Mouse (Mus musculus) neural tube, embryonic 12.5 days (tissue): Measurements from ENCODE around the gene Ado. TPM values are rescaled to one million over a fixed set of nuclear protein-coding genes. Genes with fewer than 3 reads are reported as not detected.

Experiments used
- ATAC-seq: fragments of 200-750 bp; cut with Nextera tagmentation; 2 replicates; pipeline ENCODE4 v1.8.0; 2017; ENCODE audit warnings: low read depth, mild to moderate bottlenecking, moderate TSS enrichment, moderate library complexity; ENCODE audit not compliant: low FRiP score
- H3K27ac ChIP-seq: fragments of 300-500 bp; sonication (generic); 2 replicates; pipeline ENCODE4 v1.5.1; 2016
- H3K27me3 ChIP-seq: fragments of 300-500 bp; sonication (generic); replicated peaks from 2 replicates; pipeline ENCODE4 v1.6.1; 2016; ENCODE audit warnings: mild to moderate bottlenecking
- H3K36me3 ChIP-seq: fragments of 300-500 bp; sonication (generic); 2 replicates; pipeline ENCODE4 v1.6.1; 2016; ENCODE audit warnings: mild to moderate bottlenecking
- H3K4me1 ChIP-seq: fragments of 300-500 bp; sonication (generic); 2 replicates; pipeline ENCODE4 v1.6.1; 2016
- H3K4me2 ChIP-seq: fragments of 300-500 bp; sonication (generic); replicated peaks from 2 replicates; pipeline ENCODE4 v1.6.1; 2016; ENCODE audit warnings: mild to moderate bottlenecking
- H3K4me3 ChIP-seq: fragments of 300-500 bp; sonication (generic); 2 replicates; pipeline ENCODE4 v1.5.1; 2016
- H3K9ac ChIP-seq: fragments of 300-500 bp; sonication (generic); 2 replicates; pipeline ENCODE4 v1.6.1; 2016; ENCODE audit warnings: mild to moderate bottlenecking
- H3K9me3 ChIP-seq: fragments of 300-500 bp; sonication (generic); 2 replicates; pipeline ENCODE4 v1.6.1; 2016; ENCODE audit warnings: mild to moderate bottlenecking
- WGBS: fragments of 180-500 bp; shearing (Covaris S2); methylation state at CpG from one replicate; pipeline ENCODE4 v1.1.7; 2016; 5-methylcytosine and 5-hydroxymethylcytosine counted together
- polyA plus RNA-seq: library from polyadenylated mRNA; unstranded; fragments of >200 nt; fragmentation: Nextera tagmentation; extraction: Ambion mirVana; gene quantifications from 2 replicates; pipeline ENCODE4 v1.2.1, GENCODE M21; 2016

The Ado gene
- polyA plus RNA-seq, 1 experiment from 2014 or later = 78.0 TPM

DNA sequence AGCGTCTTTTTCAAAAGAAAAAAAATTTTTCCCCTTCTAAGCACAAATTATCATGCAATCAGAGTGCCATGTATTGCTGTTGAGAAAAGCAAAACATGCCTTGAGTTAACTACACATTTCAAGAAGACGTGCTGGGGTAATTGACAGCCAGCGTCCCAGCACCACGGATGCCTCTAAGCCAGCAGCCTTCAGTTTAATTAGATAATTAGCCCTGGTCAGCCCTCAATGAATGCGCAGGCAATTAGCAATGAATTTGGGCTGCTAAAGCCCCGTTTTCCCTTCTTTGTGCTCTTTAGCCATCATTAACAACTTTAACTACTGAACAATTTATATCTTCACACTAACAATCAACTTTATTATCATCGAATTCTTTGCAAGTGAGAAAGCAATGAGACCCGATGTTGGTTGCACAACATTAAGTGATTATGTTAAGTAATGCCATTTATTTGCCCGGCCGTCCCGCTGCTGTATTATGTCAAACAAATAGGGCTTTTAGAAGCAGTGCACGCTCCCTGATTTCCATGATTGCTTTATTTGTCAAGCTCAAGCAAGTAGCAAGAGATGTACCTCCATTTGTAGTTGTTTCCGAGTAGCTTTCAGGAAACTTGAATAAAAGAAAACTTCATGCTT is 11.1 kb upstream of the Ado start:
- no peak overlapping the region for H3K4me3 ChIP-seq
- peak; percentile 74 for ATAC-seq
- no peaks in the 10 kb centered on the region for H3K4me1 ChIP-seq
- no peak overlapping the region for H3K27ac ChIP-seq
- no peak overlapping the region for H3K4me2 ChIP-seq
- peaks cover 64% of the 10 kb centered on the region for H3K27me3 ChIP-seq
- H3K36me3 ChIP-seq = no peaks in the 10 kb centered on the region
- 21% methylated on average over 13 of the region's 13 CpGs for WGBS
- no peak overlapping the region for H3K9ac ChIP-seq
- H3K9me3 ChIP-seq = peaks cover 11% of the 10 kb centered on the region; the same call in 1 of the 2 replicates

DNA sequence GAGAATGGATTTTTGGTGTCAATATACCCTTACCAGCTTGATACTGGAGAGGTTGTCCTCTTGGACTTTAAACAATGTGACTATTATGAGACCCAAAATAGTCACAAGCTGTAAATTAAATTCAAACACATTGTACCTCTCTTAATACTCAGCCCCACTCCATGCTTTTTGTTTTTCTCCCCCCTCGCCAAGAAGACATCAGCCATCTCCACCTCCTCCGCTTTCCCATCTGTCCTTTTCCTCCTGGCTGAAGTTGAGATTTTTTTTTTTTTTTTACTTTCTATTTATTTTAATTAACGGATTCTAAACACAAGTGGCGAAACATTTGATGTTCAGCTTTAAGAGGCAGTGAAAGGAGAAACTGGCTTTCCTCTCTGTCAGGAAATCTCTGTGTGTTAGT is 9.3 kb upstream of the Ado start:
- WGBS = 89% methylated on average over 4 of the region's 4 CpGs

GRCm38 (mm10) chr10:67548261-67548854 is 397 bp downstream of the Ado start:
- no peaks in the 10 kb centered on the region for H3K36me3 ChIP-seq
- H3K4me2 ChIP-seq = peak overlapping the region; percentile 99
- peak; percentile 79 for ATAC-seq
- H3K27me3 ChIP-seq = peaks cover 13% of the 10 kb centered on the region; the same call in 1 of the 2 replicates
- no peaks in the 10 kb centered on the region for H3K9me3 ChIP-seq
- peak overlapping the region; percentile 79 for H3K4me3 ChIP-seq
- under 1% methylated on average over 73 of the region's 73 CpGs for WGBS
- H3K4me1 ChIP-seq = peaks cover 26% of the 10 kb centered on the region
- peak overlapping the region; percentile 91 for H3K27ac ChIP-seq
- H3K9ac ChIP-seq = peak overlapping the region; percentile 84

More for the DNA sequence above, 9.3 kb upstream of the Ado start:
- Histone ChIP-seq H3K27ac (no peak overlapping the region), H3K4me1 (no peaks in the 10 kb centered on the region), H3K9ac (no peak overlapping the region), H3K27me3 (peaks cover 56% of the 10 kb centered on the region), H3K9me3 (peaks cover 11% of the 10 kb centered on the region; the same call in 1 of the 2 replicates), H3K4me3 (no peak overlapping the region), H3K4me2 (no peak overlapping the region), H3K36me3 (no peaks in the 10 kb centered on the region)
- no peak for ATAC-seq

DNA sequence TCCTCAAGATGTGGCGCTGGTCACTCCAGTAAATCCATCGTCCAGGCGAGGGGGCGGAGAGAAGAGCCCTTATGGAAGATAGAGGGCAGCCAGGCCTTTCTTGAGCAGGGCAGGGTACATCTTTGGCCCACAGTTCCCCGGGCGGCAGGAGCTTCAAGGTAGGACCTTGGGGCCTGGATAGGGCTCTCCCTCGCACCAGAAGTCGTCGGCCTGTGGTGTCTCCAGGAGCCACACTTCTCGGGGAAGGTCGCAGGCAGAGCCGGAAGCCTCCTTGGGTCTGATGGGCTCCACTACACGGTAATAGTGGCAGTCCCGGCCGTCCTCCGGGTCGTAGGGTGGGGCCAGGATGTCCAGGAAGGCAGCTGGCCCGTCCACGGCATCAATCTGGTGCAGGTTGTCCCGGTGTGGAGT is 900 bp downstream of the Ado start:
- peak; percentile 14 for ATAC-seq
- Histone ChIP-seq H3K4me3 (peak overlapping the region; percentile 79), H3K4me2 (peak overlapping the region; percentile 99), H3K36me3 (no peaks in the 10 kb centered on the region), H3K27me3 (peaks cover 10% of the 10 kb centered on the region; the same call in 1 of the 2 replicates), H3K9ac (peak overlapping the region; percentile 84), H3K27ac (no peak overlapping the region), H3K9me3 (no peaks in the 10 kb centered on the region), H3K4me1 (peaks cover 26% of the 10 kb centered on the region)
- under 1% methylated on average over 20 of the region's 20 CpGs for WGBS

DNA sequence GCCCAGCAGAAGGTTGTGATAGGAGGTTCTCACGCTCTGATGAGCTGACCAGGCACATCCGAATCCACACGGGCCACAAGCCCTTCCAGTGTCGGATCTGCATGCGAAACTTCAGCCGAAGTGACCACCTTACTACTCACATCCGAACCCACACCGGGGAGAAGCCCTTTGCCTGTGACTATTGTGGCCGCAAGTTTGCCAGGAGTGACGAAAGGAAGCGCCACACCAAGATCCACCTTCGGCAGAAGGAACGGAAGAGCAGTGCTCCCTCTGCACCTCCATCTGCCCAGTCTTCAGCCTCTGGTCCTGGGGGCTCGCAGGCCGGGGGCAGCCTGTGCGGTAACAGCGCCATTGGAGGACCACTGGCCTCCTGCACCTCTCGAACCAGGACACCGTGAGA is 8.2 kb downstream of the Ado start:
- Histone ChIP-seq H3K9me3 (no peaks in the 10 kb centered on the region), H3K27ac (no peak overlapping the region), H3K9ac (no peak overlapping the region), H3K4me1 (peaks cover 38% of the 10 kb centered on the region), H3K36me3 (no peaks in the 10 kb centered on the region), H3K27me3 (peaks cover 70% of the 10 kb centered on the region), H3K4me2 (peak overlapping the region; percentile 22; the same call in 1 of the 2 replicates), H3K4me3 (peak overlapping the region; percentile 10)
- WGBS = 9% methylated on average over 19 of the region's 19 CpGs
- no peak for ATAC-seq

- no peaks in the 10 kb centered on the region for H3K36me3 ChIP-seq
- no peak overlapping the region for H3K9ac ChIP-seq
- peaks cover 82% of the 10 kb centered on the region for H3K27me3 ChIP-seq
- peak overlapping the region; percentile 81; the same call in 1 of the 2 replicates for H3K4me2 ChIP-seq
- H3K4me1 ChIP-seq = peaks cover 46% of the 10 kb centered on the region
- H3K4me3 ChIP-seq = 0 out of 2 replicates have a peak overlapping the region, but pooled peaks have one; percentile 54
- no peak overlapping the region for H3K27ac ChIP-seq
- no peak for ATAC-seq
- H3K9me3 ChIP-seq = no peaks in the 10 kb centered on the region
- 37% methylated on average over 6 of the region's 6 CpGs for WGBS
Observed at GRCm38 (mm10) chr10:67539401-67539730, 9.4 kb downstream of the Ado start.

DNA sequence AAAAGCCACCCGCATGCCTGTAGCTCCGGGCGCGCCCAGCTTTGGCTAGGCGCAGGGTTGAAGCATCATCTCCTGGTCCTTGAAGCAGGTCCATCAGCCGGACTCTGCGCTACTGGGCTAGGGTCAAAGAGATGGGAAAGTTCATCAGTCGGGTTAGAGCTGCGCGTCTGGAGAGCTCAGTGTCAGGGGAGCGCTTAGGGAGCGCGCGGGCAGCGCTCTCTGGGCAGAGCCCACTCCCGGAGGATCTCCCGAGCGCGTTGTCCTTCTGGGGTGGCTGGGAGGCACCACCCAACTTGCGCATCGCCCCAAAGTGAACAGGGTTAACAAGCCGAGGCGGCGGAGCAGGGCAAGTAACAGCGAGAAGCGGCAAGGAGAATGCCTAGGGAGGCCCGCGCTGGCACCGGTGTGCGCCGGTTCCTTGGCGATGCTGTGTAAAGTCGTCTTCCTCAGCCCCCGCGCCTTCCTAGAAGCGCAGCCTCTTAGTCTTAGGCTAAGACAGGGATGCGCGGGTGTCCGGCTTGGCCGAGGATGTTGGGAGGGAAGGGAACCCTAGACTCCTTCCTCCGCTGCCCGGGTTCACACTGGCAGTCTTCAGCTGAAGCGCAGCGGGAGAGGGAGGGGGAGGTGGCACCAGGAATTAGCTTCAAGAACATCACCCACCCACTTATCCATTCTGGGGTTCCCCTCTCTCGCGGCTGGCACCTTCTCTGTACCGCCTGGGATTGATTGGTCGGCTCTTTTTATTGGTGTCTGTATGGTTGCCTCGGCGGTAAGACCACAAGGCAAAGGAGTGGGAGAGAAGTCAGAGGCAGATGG is 10.0 kb downstream of the Ado start:
- WGBS = 1% methylated on average over 50 of the region's 50 CpGs
- Histone ChIP-seq H3K4me1 (peaks cover 46% of the 10 kb centered on the region), H3K27me3 (peaks cover 88% of the 10 kb centered on the region), H3K4me2 (peak overlapping the region; percentile 81), H3K36me3 (no peaks in the 10 kb centered on the region), H3K27ac (no peak overlapping the region), H3K9me3 (no peaks in the 10 kb centered on the region), H3K4me3 (peak overlapping the region; percentile 54), H3K9ac (no peak overlapping the region)
- ATAC-seq = no peak

- H3K4me1 ChIP-seq = peaks cover 46% of the 10 kb centered on the region
- no peak overlapping the region for H3K9ac ChIP-seq
- H3K27ac ChIP-seq = no peak overlapping the region
- no peak for ATAC-seq
- H3K9me3 ChIP-seq = no peaks in the 10 kb centered on the region
- H3K27me3 ChIP-seq = peaks cover 95% of the 10 kb centered on the region
- H3K4me3 ChIP-seq = peak overlapping the region; percentile 54
- under 1% methylated on average over 19 of the region's 19 CpGs for WGBS
- peak overlapping the region; percentile 81 for H3K4me2 ChIP-seq
- no peaks in the 10 kb centered on the region for H3K36me3 ChIP-seq
Observed at GRCm38 (mm10) chr10:67538106-67538505, 10.6 kb downstream of the Ado start.

GRCm38 (mm10) chr10:67537151-67537994 is 11.4 kb downstream of the Ado start:
- Histone ChIP-seq H3K9ac (0 out of 2 replicates have a peak overlapping the region, but pooled peaks have one; percentile 36), H3K36me3 (no peaks in the 10 kb centered on the region), H3K4me2 (peak overlapping the region; percentile 81), H3K9me3 (no peaks in the 10 kb centered on the region), H3K27me3 (peaks cover 93% of the 10 kb centered on the region), H3K27ac (no peak overlapping the region), H3K4me1 (peaks cover 46% of the 10 kb centered on the region), H3K4me3 (peak overlapping the region; percentile 54)
- ATAC-seq = peak; percentile 78
- WGBS = under 1% methylated on average over 51 of the region's 51 CpGs

DNA sequence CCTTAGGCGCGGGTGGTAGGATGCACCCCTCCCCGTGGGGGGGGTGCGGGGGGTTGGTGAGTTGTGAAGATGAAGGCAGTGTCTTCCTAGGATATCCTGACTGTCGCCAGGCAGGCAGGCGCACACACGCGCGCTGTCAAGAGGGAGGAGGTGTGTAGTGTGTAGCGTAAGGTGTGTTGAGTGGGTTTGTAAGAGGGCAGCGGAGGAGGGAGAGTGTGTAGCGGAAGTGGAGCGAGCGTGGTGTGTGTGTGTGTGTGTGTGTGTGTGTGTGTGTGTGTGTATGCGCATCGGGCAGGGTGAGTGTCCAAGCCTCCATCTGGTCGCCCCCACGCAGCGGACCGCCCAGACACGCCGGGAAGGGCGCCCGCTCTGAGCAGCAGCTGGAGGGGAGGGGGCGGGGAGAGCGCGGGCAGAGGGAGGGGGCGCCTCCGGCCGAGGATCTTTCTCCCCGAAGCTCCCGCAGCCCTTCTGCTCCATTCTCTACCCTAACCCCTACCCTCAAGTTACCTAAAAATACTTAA is 12.1 kb downstream of the Ado start:
- Histone ChIP-seq H3K9ac (no peak overlapping the region), H3K27me3 (peaks cover 86% of the 10 kb centered on the region), H3K9me3 (no peaks in the 10 kb centered on the region), H3K27ac (no peak overlapping the region), H3K4me3 (peak overlapping the region; percentile 54), H3K4me1 (peaks cover 46% of the 10 kb centered on the region), H3K4me2 (peak overlapping the region; percentile 81), H3K36me3 (no peaks in the 10 kb centered on the region)
- ATAC-seq = peak; percentile 45
- under 1% methylated on average over 29 of the region's 32 CpGs for WGBS

DNA sequence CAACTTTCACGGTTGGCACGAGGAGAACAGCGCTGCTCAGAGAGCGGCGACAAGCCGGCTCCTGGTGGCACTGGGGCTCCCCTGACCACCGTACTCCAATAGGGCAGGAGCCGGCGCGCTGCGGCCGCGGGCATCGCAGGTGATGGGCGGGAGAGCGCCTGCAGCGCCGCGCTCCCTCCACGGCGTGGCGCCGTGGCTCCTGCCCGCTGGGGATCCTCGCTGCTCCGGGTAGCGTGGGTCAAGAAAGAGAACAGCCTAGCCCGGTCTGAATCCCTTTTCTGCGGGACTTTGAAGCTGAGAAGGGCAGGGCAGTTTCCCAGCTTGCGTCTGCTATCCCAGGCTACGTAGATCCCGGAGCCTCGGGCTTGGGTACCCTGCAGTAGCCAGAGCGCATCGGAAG is 12.8 kb downstream of the Ado start:
- Histone ChIP-seq H3K27me3 (peaks cover 82% of the 10 kb centered on the region), H3K9me3 (no peaks in the 10 kb centered on the region), H3K4me2 (peak overlapping the region; percentile 81), H3K27ac (no peak overlapping the region), H3K9ac (no peak overlapping the region), H3K36me3 (no peaks in the 10 kb centered on the region), H3K4me1 (peaks cover 46% of the 10 kb centered on the region), H3K4me3 (peak overlapping the region; percentile 54)
- WGBS = under 1% methylated on average over 35 of the region's 35 CpGs
- ATAC-seq = peak; percentile 43
